Mouse (Mus musculus): ENCODE measurements around the gene Rnf114.

DNA sequence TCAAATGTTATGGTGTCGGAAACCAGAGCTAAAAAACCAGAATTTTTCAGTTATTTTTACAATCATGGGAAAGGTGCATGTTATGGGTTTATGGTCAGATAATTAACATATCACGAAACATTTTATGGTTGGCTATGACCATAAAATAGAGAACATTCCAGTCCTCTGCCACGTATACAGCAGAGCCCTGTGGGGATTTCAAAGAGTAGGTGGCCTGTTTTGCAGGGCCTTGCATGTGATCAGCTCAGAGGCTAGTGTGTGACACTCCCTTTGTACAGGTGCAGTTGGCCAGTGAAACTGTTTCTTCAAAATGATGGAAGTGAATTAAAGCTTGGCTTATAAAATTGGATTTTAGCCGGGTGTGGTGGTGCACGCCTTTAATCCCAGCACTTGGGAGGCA, 28.6 kb upstream of the Rnf114 start:
- TF ChIP-seq CTCF (IDR thresholded peaks at IDR 0.05; ENCODE audit: borderline replicate concordance, control insufficient read depth, extremely low read depth, insufficient read depth, low read length, poor library complexity) (no peak), POLR2A (IDR thresholded peaks at IDR 0.05; ENCODE audit: control insufficient read depth, extremely low read depth, insufficient read depth, low read length, poor library complexity) (no peak)

Data from thymus, adult 2 months (tissue).